8 mouse cellular contexts compared by ENCODE assay signal in genomic region chr1:136343727-136344126, GRCm38 (mm10). TPM values are rescaled to one million over a fixed set of nuclear protein-coding genes. Genes with fewer than 3 reads are reported as not detected.
A peak's percentile ranks its signal among the peaks of the same experiment; 100 is the strongest.
DNase-seq lines count a peak whose midpoint lies in the region; ATAC-seq and TF ChIP-seq lines count a peak whose summit lies in the region.

No protein-coding gene starts in this region.

- H3K4me2 ChIP-seq in heart, embryonic 13.5 days = peak overlapping the region; percentile 90
- peak overlapping the region; percentile 61 for H3K4me2 ChIP-seq in hindbrain, embryonic 11.5 days (replicated peaks; ENCODE audit: low read depth, low read length)
- H3K4me2 ChIP-seq in midbrain, embryonic 12.5 days (replicated peaks) = peak overlapping the region; percentile 77

- H3K4me1 ChIP-seq in heart, embryonic 13.5 days = peaks cover 32% of the 10 kb centered on the region
- no peaks in the 10 kb centered on the region; the same call in 1 of the 2 replicates for H3K4me1 ChIP-seq in bone marrow, adult 2 months (ENCODE audit: control insufficient read depth, insufficient read depth, low read length)
- H3K4me1 ChIP-seq in hindbrain, embryonic 11.5 days (replicated peaks; ENCODE audit: control insufficient read depth, insufficient read depth, low read length) = peaks cover 2% of the 10 kb centered on the region; the same call in 1 of the 2 replicates
- H3K4me1 ChIP-seq in midbrain, embryonic 12.5 days = peaks cover 34% of the 10 kb centered on the region

- 24% methylated on average over 7 of the region's 7 CpGs for WGBS in heart, embryonic 13.5 days
- WGBS in bone marrow, adult 2 months = 80% methylated on average over 7 of the region's 7 CpGs
- 25% methylated on average over 7 of the region's 7 CpGs for WGBS in hindbrain, embryonic 11.5 days
- WGBS in midbrain, embryonic 12.5 days = 28% methylated on average over 7 of the region's 7 CpGs

- H3K36me3 ChIP-seq in heart, embryonic 13.5 days = 0 out of 2 replicates have a peak, but pooled peaks cover 4% of the 10 kb centered on the region
- no peaks in the 10 kb centered on the region for H3K36me3 ChIP-seq in hindbrain, embryonic 11.5 days (ENCODE audit: control insufficient read depth, insufficient read depth, low read length)
- H3K36me3 ChIP-seq in midbrain, embryonic 12.5 days = no peaks in the 10 kb centered on the region

- peak overlapping the region; percentile 72 for H3K9ac ChIP-seq in heart, embryonic 13.5 days
- no peak overlapping the region for H3K9ac ChIP-seq in hindbrain, embryonic 11.5 days (ENCODE audit: low read depth, low read length)
- peak overlapping the region; percentile 49 for H3K9ac ChIP-seq in midbrain, embryonic 12.5 days (replicated peaks)

- ATAC-seq in heart, embryonic 13.5 days (ENCODE audit: extremely low read depth, insufficient number of reproducible peaks, low FRiP score, low TSS enrichment) = no peak
- no peak for ATAC-seq in hindbrain, embryonic 11.5 days (ENCODE audit: low FRiP score)
- no peak for ATAC-seq in midbrain, embryonic 12.5 days (ENCODE audit: low FRiP score, low read depth)
- ATAC-seq in granulocyte monocyte progenitor cell, adult 5-6 weeks (replicated peaks; ENCODE audit: poor library complexity, severe bottlenecking) = no peak
- no peak for ATAC-seq in megakaryocyte-erythroid progenitor cell, adult 5-6 weeks (replicated peaks; ENCODE audit: low FRiP score, low TSS enrichment, poor library complexity, severe bottlenecking)

- TF ChIP-seq CTCF in bone marrow, adult 2 months (IDR thresholded peaks at IDR 0.05; ENCODE audit: control insufficient read depth, insufficient read depth, low read length) = no peak

- no peak for TF ChIP-seq POLR2A in bone marrow, adult 2 months (IDR thresholded peaks at IDR 0.05; ENCODE audit: borderline replicate concordance, control insufficient read depth, low read depth, low read length)

- peak overlapping the region; percentile 61; the same call in 1 of the 2 replicates for H3K27ac ChIP-seq in heart, embryonic 13.5 days (replicated peaks)
- no peak overlapping the region for H3K27ac ChIP-seq in bone marrow, adult 2 months (ENCODE audit: control insufficient read depth, insufficient read depth, low read depth, low read length, poor library complexity)
- H3K27ac ChIP-seq in hindbrain, embryonic 11.5 days (ENCODE audit: low read depth, low read length) = no peak overlapping the region
- H3K27ac ChIP-seq in midbrain, embryonic 12.5 days (replicated peaks) = no peak overlapping the region

- H3K27me3 ChIP-seq in heart, embryonic 13.5 days (replicated peaks) = peaks cover 6% of the 10 kb centered on the region; the same call in 1 of the 2 replicates
- H3K27me3 ChIP-seq in hindbrain, embryonic 11.5 days (ENCODE audit: control insufficient read depth, insufficient read depth, low read length) = no peaks in the 10 kb centered on the region
- peaks cover 7% of the 10 kb centered on the region; the same call in 1 of the 2 replicates for H3K27me3 ChIP-seq in midbrain, embryonic 12.5 days

- no peaks in the 10 kb centered on the region for H3K9me3 ChIP-seq in heart, embryonic 13.5 days
- no peaks in the 10 kb centered on the region for H3K9me3 ChIP-seq in hindbrain, embryonic 11.5 days (ENCODE audit: control insufficient read depth, low read length)
- H3K9me3 ChIP-seq in midbrain, embryonic 12.5 days = no peaks in the 10 kb centered on the region

- DNase-seq in heart, postnatal 4 days = no peak
- peak; percentile 27 for DNase-seq in hindbrain, embryonic 11.5 days (ENCODE audit: low spot score)
- no peak for DNase-seq in adrenal gland, adult 8-10 months

- peak overlapping the region; percentile 95 for H3K4me3 ChIP-seq in heart, embryonic 13.5 days
- peak overlapping the region; percentile 47 for H3K4me3 ChIP-seq in bone marrow, adult 2 months (replicated peaks; ENCODE audit: control insufficient read depth, low read depth, low read length)
- peak overlapping the region; percentile 95 for H3K4me3 ChIP-seq in hindbrain, embryonic 11.5 days (ENCODE audit: low read depth, low read length)
- H3K4me3 ChIP-seq in midbrain, embryonic 12.5 days = peak overlapping the region; percentile 93

RNA-seq across cellular contexts. Expression of gene Camsap2, which starts 2.2 kb away (rescaled TPM):
- 5.9 and 6.1 TPM in 2 replicates for polyA plus RNA-seq in heart, embryonic 13.5 days (2015; fragmentation: Nextera tagmentation; extraction: Ambion mirVana)
- total RNA-seq in heart, postnatal 4 days (2021) = 10 to 100 TPM; 33.4 to 34.0 TPM
- 17.9 and 19.6 TPM in 2 replicates for polyA plus RNA-seq in bone marrow, adult 2 months (2011; ENCODE audit: insufficient read depth, insufficient read length, low replicate concordance, missing spikeins)
- polyA plus RNA-seq in hindbrain, embryonic 11.5 days (2014; fragmentation: Nextera tagmentation; extraction: Ambion mirVana) = 36.7 and 40.1 TPM in 2 replicates
- polyA plus RNA-seq in midbrain, embryonic 12.5 days (2016; fragmentation: Nextera tagmentation; extraction: Ambion mirVana) = 34.2 and 38.8 TPM in 2 replicates
- 10 to 100 TPM; 31.6 to 46.8 (median 39.7) TPM for total RNA-seq in adrenal gland, adult 8-10 months (2022)
- 3.3 and 4.6 TPM in 2 replicates for total RNA-seq in granulocyte monocyte progenitor cell, adult 5-6 weeks (2014; fragmentation: Nextera tagmentation)
- total RNA-seq in granulocyte monocyte progenitor cell, adult 5-6 weeks (2017) = 6.1 and 9.6 TPM in 2 replicates
- 39.3 and 45.6 TPM in 2 replicates for total RNA-seq in megakaryocyte-erythroid progenitor cell, adult 5-6 weeks (2014; fragmentation: Nextera tagmentation)
- 56.3 and 64.4 TPM in 2 replicates for total RNA-seq in megakaryocyte-erythroid progenitor cell, adult 5-6 weeks (2017)
